Mouse (Mus musculus) myocyte (in vitro differentiated cells): ENCODE data around the gene Ankrd27. TPM values are rescaled to one million over a fixed set of nuclear protein-coding genes. Genes with fewer than 3 reads are reported as not detected.

Experiments used
- H3K27me3 ChIP-seq: one replicate; pipeline ENCODE4 v1.6.1; 2011; ENCODE audit not compliant: control insufficient read depth, insufficient read depth, insufficient read length
- H3K36me3 ChIP-seq: one replicate; pipeline ENCODE4 v1.6.1; 2011; ENCODE audit not compliant: control insufficient read depth, insufficient read depth
- H3K4me2 ChIP-seq: one replicate; pipeline ENCODE4 v1.6.1; 2011; ENCODE audit warnings: low read depth, control low read depth
- H3K4me3 ChIP-seq: one replicate; pipeline ENCODE4 v1.5.1; 2011; ENCODE audit warnings: mild to moderate bottlenecking, control low read depth, moderate library complexity
- H3K79me2 ChIP-seq: one replicate; pipeline ENCODE4 v1.6.1; 2011; ENCODE audit not compliant: control insufficient read depth, insufficient read depth
- H3ac ChIP-seq: one replicate; pipeline ENCODE4 v1.6.1; 2011; ENCODE audit not compliant: control insufficient read depth, insufficient read length
- CEBPB ChIP-seq: IDR thresholded peaks from 2 replicates; pipeline ENCODE4 v1.6.1; 2011; ENCODE audit warnings: mild to moderate bottlenecking, moderate library complexity; ENCODE audit not compliant: poor library complexity, insufficient read depth, severe bottlenecking
- E2F4 ChIP-seq: IDR thresholded peaks from one replicate; pipeline ENCODE4 v1.6.1; 2011; ENCODE audit warnings: mild to moderate bottlenecking, control low read depth, moderate library complexity; ENCODE audit not compliant: insufficient read depth
- MAX ChIP-seq: IDR thresholded peaks from one replicate; pipeline ENCODE4 v1.6.1; 2011; ENCODE audit warnings: low read depth, mild to moderate bottlenecking, control low read depth
- MYOD1 ChIP-seq, 3 experiments: IDR thresholded peaks; one replicate each; pipeline ENCODE4 v1.6.1; 2011; ENCODE audit warnings: control low read depth in 2 of 3, low read depth in 2 of 3, mild to moderate bottlenecking in 2 of 3, moderate library complexity in 1 of 3; ENCODE audit not compliant: insufficient read length in 2 of 3, control insufficient read depth in 1 of 3
- MYOG ChIP-seq, 3 experiments: IDR thresholded peaks; one replicate each; pipeline ENCODE4 v1.6.1; 2011; ENCODE audit warnings: control low read depth in 2 of 3, low read depth in 2 of 3, mild to moderate bottlenecking in 2 of 3; ENCODE audit not compliant: insufficient read length in 2 of 3, control insufficient read depth in 1 of 3, insufficient read depth in 1 of 3
- POLR2A ChIP-seq: IDR thresholded peaks from one replicate; pipeline ENCODE4 v1.6.1; 2011; ENCODE audit warnings: low read depth, mild to moderate bottlenecking, control low read depth, moderate library complexity; ENCODE audit not compliant: insufficient read length
- POLR2AphosphoS2 ChIP-seq: IDR thresholded peaks from one replicate; pipeline ENCODE4 v1.6.1; 2011; ENCODE audit warnings: low read depth, control low read depth; ENCODE audit not compliant: insufficient read length
- REST ChIP-seq: IDR thresholded peaks from one replicate; pipeline ENCODE4 v1.6.1; 2011; ENCODE audit warnings: mild to moderate bottlenecking, control low read depth, moderate library complexity; ENCODE audit not compliant: insufficient read depth, insufficient read length
- SRF ChIP-seq: IDR thresholded peaks from one replicate; pipeline ENCODE4 v1.6.1; 2011; ENCODE audit warnings: low read depth; ENCODE audit not compliant: control insufficient read depth, insufficient read length
- TCF12 ChIP-seq: IDR thresholded peaks from one replicate; pipeline ENCODE4 v1.6.1; 2011; ENCODE audit warnings: mild to moderate bottlenecking, control low read depth; ENCODE audit not compliant: poor library complexity, insufficient read depth, severe bottlenecking
- TCF3 ChIP-seq: IDR thresholded peaks from one replicate; pipeline ENCODE4 v1.6.1; 2011; ENCODE audit warnings: low read depth, control low read depth; ENCODE audit not compliant: insufficient read length
- USF1 ChIP-seq: IDR thresholded peaks from one replicate; pipeline ENCODE4 v1.6.1; 2011; ENCODE audit warnings: low read depth, mild to moderate bottlenecking, control low read depth, moderate library complexity
- polyA plus RNA-seq: library from polyadenylated mRNA; unstranded; fragments of >200 nt; fragmentation: generic; extraction: Trizol; gene quantifications from one replicate; pipeline ENCODE4 v1.2.1, GENCODE M21; 2012; ENCODE audit warnings: missing spikeins

Ankrd27 gene
- polyA plus RNA-seq, 1 experiment = 13.0 TPM

GRCm38 (mm10) chr7:35668066-35669041 is 82.3 kb downstream of the Ankrd27 start:
- TF ChIP-seq TCF12 (no peak), USF1 (no peak), TCF3 (no peak), MYOD1 (IDR thresholded peaks at IDR 0.05; ENCODE audit: control insufficient read depth in 1 of 3, insufficient read length in 2 of 3, low read depth in 2 of 3) (no peak), CEBPB (no peak), MAX (no peak), SRF (no peak), POLR2AphosphoS2 (no peak), E2F4 (no peak), REST (no peak), MYOG (IDR thresholded peaks at IDR 0.05; ENCODE audit: control insufficient read depth in 1 of 3, insufficient read depth in 1 of 3, insufficient read length in 2 of 3, low read depth in 2 of 3) (no peak), POLR2A (no peak)

GRCm38 (mm10) chr7:35678976-35679375 is 92.9 kb downstream of the Ankrd27 start:
- H3K36me3 ChIP-seq = no peaks in the 10 kb centered on the region
- H3K27me3 ChIP-seq = no peaks in the 10 kb centered on the region
- H3ac ChIP-seq = no peak overlapping the region
- H3K79me2 ChIP-seq = no peaks in the 10 kb centered on the region
- H3K4me2 ChIP-seq = no peak overlapping the region
- TF ChIP-seq TCF3 (no peak), REST (no peak), CEBPB (no peak), E2F4 (no peak), SRF (no peak), MAX (no peak), POLR2A (no peak), POLR2AphosphoS2 (no peak)
- H3K4me3 ChIP-seq = no peak overlapping the region

More at GRCm38 (mm10) chr7:35668066-35669041, 82.3 kb downstream of the Ankrd27 start:
- Histone ChIP-seq H3K4me3 (no peak overlapping the region), H3ac (no peak overlapping the region), H3K27me3 (no peaks in the 10 kb centered on the region), H3K79me2 (no peaks in the 10 kb centered on the region), H3K36me3 (no peaks in the 10 kb centered on the region), H3K4me2 (no peak overlapping the region)

- H3K36me3 ChIP-seq = no peaks in the 10 kb centered on the region
- H3ac ChIP-seq = no peak overlapping the region
- no peaks in the 10 kb centered on the region for H3K79me2 ChIP-seq
- no peaks in the 10 kb centered on the region for H3K27me3 ChIP-seq
- no peak overlapping the region for H3K4me2 ChIP-seq
- no peak for TF ChIP-seq CEBPB
- TF ChIP-seq MAX = no peak
- no peak for TF ChIP-seq POLR2AphosphoS2
- H3K4me3 ChIP-seq = no peak overlapping the region
Observed at GRCm38 (mm10) chr7:35681559-35681958, 95.5 kb downstream of the Ankrd27 start.

GRCm38 (mm10) chr7:35683409-35684122 is 97.5 kb downstream of the Ankrd27 start:
- H3K36me3 ChIP-seq = no peaks in the 10 kb centered on the region
- H3ac ChIP-seq = no peak overlapping the region
- H3K4me2 ChIP-seq = no peak overlapping the region
- H3K27me3 ChIP-seq = no peaks in the 10 kb centered on the region
- no peaks in the 10 kb centered on the region for H3K79me2 ChIP-seq
- no peak overlapping the region for H3K4me3 ChIP-seq
- TF ChIP-seq E2F4 = no peak
- TF ChIP-seq MYOG (IDR thresholded peaks at IDR 0.05; ENCODE audit: control insufficient read depth in 1 of 3, insufficient read depth in 1 of 3, insufficient read length in 2 of 3, low read depth in 2 of 3) = no peak
- no peak for TF ChIP-seq REST
- no peak for TF ChIP-seq TCF3
- TF ChIP-seq POLR2A = no peak
- no peak for TF ChIP-seq MAX
- no peak for TF ChIP-seq MYOD1 (IDR thresholded peaks at IDR 0.05; ENCODE audit: control insufficient read depth in 1 of 3, insufficient read length in 2 of 3, low read depth in 2 of 3)
- TF ChIP-seq CEBPB = no peak
- TF ChIP-seq USF1 = no peak
- TF ChIP-seq POLR2AphosphoS2 = no peak
